Mouse (Mus musculus) CH12.LX (cell line): ENCODE results near the gene Acox3.

Experiments used
- CHD2 ChIP-seq: IDR thresholded peaks from 2 replicates; pipeline ENCODE4 v1.6.1; 2011; ENCODE audit warnings: low read length, improper control_type of control experiment
- CTCF ChIP-seq, 2 experiments: IDR thresholded peaks in 1 of 2; conservative IDR thresholded peaks in 1 of 2; 2 replicates each; pipeline ENCODE4 v1.5.1; 2011 to 2012; ENCODE audit warnings: low read depth in 2 of 2, low read length in 2 of 2, improper control_type of control experiment in 1 of 2, inconsistent platforms in 1 of 2, mild to moderate bottlenecking in 1 of 2, moderate library complexity in 1 of 2
- EP300 ChIP-seq: IDR thresholded peaks from 2 replicates; pipeline ENCODE4 v1.6.1; 2011; ENCODE audit warnings: low read length, improper control_type of control experiment
- GABPA ChIP-seq: IDR thresholded peaks from 2 replicates; pipeline ENCODE4 v1.6.1; 2012; ENCODE audit warnings: low read depth, low read length, improper control_type of control experiment, inconsistent platforms; ENCODE audit not compliant: insufficient replicate concordance
- KAT2A ChIP-seq: IDR thresholded peaks from 2 replicates; pipeline ENCODE4 v1.6.1; 2012; ENCODE audit warnings: low read length, improper control_type of control experiment, inconsistent platforms; ENCODE audit not compliant: insufficient replicate concordance
- MXI1 ChIP-seq: IDR thresholded peaks from 2 replicates; pipeline ENCODE4 v1.6.1; 2011; ENCODE audit warnings: mild to moderate bottlenecking, low read depth, low read length, improper control_type of control experiment
- NRF1 ChIP-seq: IDR thresholded peaks from 2 replicates; pipeline ENCODE4 v1.6.1; 2014; ENCODE audit warnings: low read depth, mild to moderate bottlenecking, inconsistent platforms, low read length, improper control_type of control experiment, moderate library complexity
- POLR2A ChIP-seq: IDR thresholded peaks from 2 replicates; pipeline ENCODE4 v1.6.1; 2011; ENCODE audit warnings: low read depth, mild to moderate bottlenecking, improper control_type of control experiment, low read length

DNA sequence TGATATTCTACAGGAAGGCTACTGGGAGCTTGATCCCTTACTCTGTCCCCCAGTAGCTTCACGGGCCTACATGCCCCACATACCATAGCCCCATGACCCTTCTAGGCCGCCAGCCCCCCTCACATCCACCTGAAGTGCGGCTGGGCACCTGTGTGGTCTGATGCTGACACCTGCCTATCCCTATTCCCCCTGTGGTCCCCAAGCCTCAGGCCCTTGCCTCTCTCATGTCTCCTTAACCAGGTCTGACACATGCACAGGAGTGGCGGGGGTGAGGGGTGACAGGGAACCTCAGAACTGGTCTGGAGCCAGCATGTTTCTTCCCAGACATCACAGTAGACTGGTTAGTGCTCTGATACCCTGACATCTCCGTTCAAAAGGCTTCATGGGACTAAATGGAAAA, 25.7 kb downstream of the Acox3 start:
- TF ChIP-seq CTCF (conservative IDR thresholded peaks at IDR 0.05 in 1 of 2, IDR thresholded peaks at IDR 0.05 in 1 of 2; ENCODE audit: low read depth in 2 of 2, low read length in 2 of 2) (no peak), NRF1 (no peak), GABPA (no peak), POLR2A (no peak), KAT2A (no peak), MXI1 (no peak), EP300 (no peak), CHD2 (no peak)
